Mouse (Mus musculus): ENCODE measurements around the gene Cd19.

The Cd19 gene

GRCm38 (mm10) chr7:126388185-126388584, 26.5 kb downstream of the Cd19 start:
- no peak for DNase-seq (ENCODE audit: low read depth in 1 of 2, low spot score in 2 of 2)

- DNase-seq (ENCODE audit: low read depth in 1 of 2, low spot score in 2 of 2), result no peak
These were observed 31.1 kb downstream of the Cd19 start for GRCm38 (mm10) chr7:126383565-126383964.

- peak; percentile 79 to 87 for DNase-seq (ENCODE audit: low read depth in 1 of 2, low spot score in 2 of 2)
These were observed 37.2 kb downstream of the Cd19 start, which contains the start of gene Spns1 for GRCm38 (mm10) chr7:126377278-126378158. TSS of gene Spns1 (minus strand) at chr7:126377450.

GRCm38 (mm10) chr7:126376903-126377277, 37.8 kb downstream of the Cd19 start:
- no peak for DNase-seq (ENCODE audit: low read depth in 1 of 2, low spot score in 2 of 2)

- no peak for DNase-seq (ENCODE audit: low read depth in 1 of 2, low spot score in 2 of 2)
These were observed 39.7 kb downstream of the Cd19 start for GRCm38 (mm10) chr7:126375012-126375411.

GRCm38 (mm10) chr7:126374526-126374925, 40.2 kb downstream of the Cd19 start:
- no peak for DNase-seq (ENCODE audit: low read depth in 1 of 2, low spot score in 2 of 2)

GRCm38 (mm10) chr7:126373007-126373406, 41.7 kb downstream of the Cd19 start:
- no peak for DNase-seq (ENCODE audit: low read depth in 1 of 2, low spot score in 2 of 2)

- DNase-seq (ENCODE audit: low read depth in 1 of 2, low spot score in 2 of 2), result no peak
These were observed 45.3 kb downstream of the Cd19 start, which contains the start of gene Lat for GRCm38 (mm10) chr7:126369393-126369792. TSS of gene Lat (minus strand) at chr7:126369570.

- DNase-seq (ENCODE audit: low read depth in 1 of 2, low spot score in 2 of 2), result no peak
These were observed 46.3 kb downstream of the Cd19 start for GRCm38 (mm10) chr7:126368367-126368766.

GRCm38 (mm10) chr7:126367636-126368035, 47.1 kb downstream of the Cd19 start:
- no peak for DNase-seq (ENCODE audit: low read depth in 1 of 2, low spot score in 2 of 2)

GRCm38 (mm10) chr7:126363038-126363437, 51.7 kb downstream of the Cd19 start:
- no peak for DNase-seq (ENCODE audit: low read depth in 1 of 2, low spot score in 2 of 2)

GRCm38 (mm10) chr7:126359049-126359448, 55.6 kb downstream of the Cd19 start:
- no peak for DNase-seq (ENCODE audit: low read depth in 1 of 2, low spot score in 2 of 2)
